Mouse (Mus musculus) 416B (cell line): Measurements from ENCODE around the gene Rsrc1.

Experiments used
- DNase-seq: peaks from one replicate; pipeline ENCODE4 v3.0.0; 2011; ENCODE audit warnings: low read depth

The Rsrc1 gene

DNA sequence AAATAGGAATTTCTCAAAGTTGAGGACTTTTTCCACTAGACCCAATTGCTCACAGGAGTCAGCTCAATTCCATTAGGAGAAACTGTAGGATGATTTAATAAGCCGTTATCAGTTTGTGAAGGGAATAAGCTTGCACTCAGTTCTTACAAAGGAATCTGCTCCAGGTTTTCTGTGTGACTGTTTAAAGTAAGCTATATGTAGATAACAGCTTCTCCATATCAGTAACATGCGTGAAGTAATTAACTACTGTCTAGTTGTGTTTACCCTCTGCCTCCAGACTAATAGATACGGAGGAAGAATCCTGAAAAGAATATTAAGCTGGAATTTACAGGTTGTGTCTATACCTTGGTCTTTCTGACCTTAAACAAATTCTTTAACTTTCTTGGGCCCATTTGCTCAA, 299.1 kb downstream of the Rsrc1 start:
- DNase-seq: no peak

DNA sequence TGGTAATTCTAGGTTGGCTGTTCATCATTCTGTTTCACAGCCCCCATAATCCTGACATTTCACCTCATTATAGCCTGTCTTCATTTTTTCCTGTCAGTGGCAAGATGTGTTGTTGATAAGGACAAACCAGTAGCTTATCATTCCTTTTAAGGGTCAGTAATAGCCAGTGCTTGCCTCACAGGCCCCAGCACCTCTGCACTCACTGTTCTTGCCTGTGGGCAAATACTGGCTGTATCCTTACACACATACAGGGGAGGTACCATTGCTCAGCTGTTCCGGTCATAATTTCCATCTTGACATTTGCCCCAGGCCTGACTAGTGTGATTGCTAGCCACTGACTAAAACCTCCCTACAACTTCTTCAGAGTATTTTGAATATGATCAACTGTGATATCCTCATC, 302.8 kb downstream of the Rsrc1 start:
- DNase-seq: peak; percentile 37

DNA sequence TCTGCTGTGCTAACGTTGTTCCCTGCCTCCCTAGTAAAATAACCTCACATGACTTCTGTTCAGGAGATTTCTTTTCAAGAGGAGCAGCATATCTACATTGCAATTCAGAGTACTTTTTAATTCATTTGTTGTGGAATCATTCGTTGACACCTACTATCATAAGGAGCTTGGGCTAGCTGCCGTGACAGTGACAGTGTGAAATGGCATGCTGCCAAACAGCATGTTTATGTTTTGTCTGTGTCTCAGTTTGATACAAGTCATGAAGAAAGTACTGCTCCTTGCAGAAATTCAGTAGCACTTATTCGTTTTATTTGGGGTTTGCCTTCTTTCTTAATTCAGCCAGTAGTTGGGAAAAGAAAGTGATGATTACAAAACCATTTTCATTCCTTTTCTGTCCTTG, 303.7 kb downstream of the Rsrc1 start:
- peak; percentile 5 for DNase-seq

GRCm38 (mm10) chr3:67288664-67289063, 307.5 kb downstream of the Rsrc1 start:
- no peak for DNase-seq

DNA sequence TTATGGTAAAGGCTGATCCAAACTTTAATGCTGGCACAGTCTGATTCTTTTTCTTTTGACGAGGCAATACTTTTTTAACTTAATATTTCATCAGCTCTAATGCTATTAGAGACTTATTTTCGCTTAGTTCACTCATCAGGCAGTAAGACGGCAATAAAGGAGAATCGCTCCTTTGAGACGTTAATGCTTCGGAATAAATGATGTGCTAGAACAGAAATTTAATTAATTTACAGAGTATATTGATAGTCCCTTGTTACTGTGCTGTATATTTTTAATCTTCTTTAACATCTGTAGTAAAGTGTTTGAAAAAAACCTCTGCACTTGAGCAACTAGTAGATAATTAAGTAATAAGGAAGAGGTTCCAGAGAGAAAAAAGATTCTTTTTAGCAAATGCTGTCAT, 308.3 kb downstream of the Rsrc1 start:
- no peak for DNase-seq

- no peak for DNase-seq
Measured at GRCm38 (mm10) chr3:67308725-67309124, 327.5 kb downstream of the Rsrc1 start.

GRCm38 (mm10) chr3:67309644-67310311, 328.6 kb downstream of the Rsrc1 start:
- DNase-seq: no peak

- DNase-seq: no peak
Measured at GRCm38 (mm10) chr3:67311436-67311835, 330.2 kb downstream of the Rsrc1 start.

GRCm38 (mm10) chr3:67322422-67322821, 341.2 kb downstream of the Rsrc1 start:
- no peak for DNase-seq

- no peak for DNase-seq
Measured at GRCm38 (mm10) chr3:67339558-67339957, 358.4 kb downstream of the Rsrc1 start.

DNA sequence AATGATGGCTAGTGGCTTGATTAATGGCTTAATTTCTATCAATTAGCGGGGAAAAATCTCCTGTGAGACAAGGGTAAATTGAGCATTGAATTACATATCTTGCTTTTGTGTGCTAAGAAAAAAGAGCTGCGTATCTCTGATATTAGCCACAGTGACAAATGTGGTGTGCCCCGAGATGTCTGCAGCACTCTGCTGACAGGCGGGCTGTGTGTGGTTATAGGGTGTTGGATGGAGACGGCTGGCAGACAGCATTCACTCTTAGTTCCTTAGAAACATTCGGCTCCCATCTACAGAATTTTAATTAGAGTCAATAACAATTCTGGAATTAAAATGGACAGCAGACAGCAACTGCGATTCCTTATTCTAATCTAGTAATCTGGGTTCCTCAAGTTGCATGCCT, 359.7 kb downstream of the Rsrc1 start:
- DNase-seq: no peak

DNA sequence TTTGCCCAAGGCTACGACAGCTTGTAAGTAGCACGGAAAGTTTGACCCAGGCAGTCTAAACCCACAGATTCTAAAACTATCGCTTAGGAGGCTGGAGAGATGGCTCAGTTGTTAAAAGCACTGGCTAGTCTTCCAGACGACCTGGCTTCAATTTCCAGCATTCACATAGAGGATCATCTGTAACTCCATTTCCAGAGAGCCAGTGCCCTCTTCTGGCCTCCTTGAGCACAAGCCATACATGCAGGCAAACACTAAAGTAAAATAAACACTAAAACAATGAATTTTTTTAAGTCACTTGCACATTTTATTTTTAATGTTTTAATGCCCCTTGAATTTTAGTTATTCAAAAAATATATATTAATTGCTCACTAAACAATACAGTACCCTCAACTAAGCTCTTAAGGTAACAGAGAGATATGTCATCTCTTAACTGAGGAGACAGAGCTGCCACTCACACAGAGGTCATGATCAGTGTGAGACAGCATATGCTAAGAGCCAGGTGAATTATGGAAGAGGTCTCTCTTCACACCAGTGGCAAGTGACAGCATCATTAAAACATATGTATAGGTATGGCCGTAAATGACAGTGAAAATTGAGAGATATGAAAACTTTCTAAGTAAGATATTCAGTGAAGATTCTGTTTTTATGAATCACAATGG, 361.9 kb downstream of the Rsrc1 start:
- DNase-seq: peak; percentile 60

GRCm38 (mm10) chr3:67344599-67344998, 363.4 kb downstream of the Rsrc1 start:
- DNase-seq: peak; percentile 68

GRCm38 (mm10) chr3:67346674-67347073, 365.5 kb downstream of the Rsrc1 start:
- DNase-seq: no peak

DNA sequence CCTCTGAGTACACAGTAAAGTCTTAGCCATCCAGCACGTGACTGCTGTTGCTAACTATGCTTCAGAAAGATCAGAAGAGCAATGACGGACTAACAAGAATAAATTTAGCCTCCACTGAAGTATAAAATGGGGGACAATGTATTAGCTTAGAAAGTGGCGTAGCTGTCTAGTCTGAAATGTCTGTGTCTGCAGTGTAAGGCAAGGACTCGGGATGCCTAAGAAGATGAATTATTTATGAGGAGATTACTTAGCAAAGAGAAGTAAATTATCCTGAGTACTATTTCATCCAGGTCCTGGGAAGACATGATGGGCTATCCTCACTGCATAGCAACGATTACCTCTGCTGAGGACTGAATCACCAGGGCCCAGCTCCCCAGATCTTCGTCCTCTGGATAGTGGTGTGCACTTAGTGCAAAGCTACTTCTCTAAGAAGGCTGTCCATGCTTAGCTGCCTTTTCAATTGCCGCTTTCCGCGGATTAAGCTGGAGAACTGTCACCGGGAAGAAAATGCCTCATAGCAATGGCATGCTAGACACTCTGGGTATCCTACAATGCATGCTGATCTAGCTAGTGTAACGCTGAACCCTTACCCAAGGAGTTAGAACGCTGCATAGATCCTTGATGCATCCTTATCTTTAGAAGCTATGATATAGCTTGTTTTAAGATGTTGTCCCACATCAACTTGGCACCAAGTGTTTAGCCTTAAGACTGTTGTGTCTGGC, 370.4 kb downstream of the Rsrc1 start:
- no peak for DNase-seq

DNA sequence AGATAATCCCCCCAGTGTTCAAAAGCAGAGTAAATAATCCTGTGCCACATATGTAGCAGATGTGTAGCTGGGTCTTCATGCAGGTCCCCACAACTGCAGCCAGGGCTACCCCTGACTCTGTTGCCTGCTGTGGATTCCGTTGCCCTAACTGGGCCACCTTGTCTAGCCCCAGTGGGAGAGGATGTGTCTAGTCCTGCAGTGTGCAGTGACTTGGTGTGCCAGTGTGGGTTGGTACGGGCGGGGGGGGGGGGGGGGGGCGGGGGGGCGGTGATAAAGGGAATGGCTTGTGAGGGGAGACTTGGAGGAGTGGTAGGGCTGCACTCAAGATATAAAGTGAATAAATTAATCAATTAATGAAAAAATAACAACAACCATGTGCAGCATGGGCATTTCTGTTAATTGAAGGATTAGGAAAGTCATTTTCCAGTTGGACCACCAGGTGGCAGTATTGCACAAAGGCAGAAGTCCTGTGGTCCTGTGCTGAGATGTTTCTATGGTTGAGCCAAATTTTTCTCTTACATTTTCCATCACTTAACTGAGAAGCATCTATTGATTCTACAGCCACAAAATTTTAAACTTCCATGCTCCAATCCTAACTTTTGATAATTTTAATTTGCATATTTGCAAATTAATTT, 371.1 kb downstream of the Rsrc1 start:
- DNase-seq: peak; percentile 72

DNA sequence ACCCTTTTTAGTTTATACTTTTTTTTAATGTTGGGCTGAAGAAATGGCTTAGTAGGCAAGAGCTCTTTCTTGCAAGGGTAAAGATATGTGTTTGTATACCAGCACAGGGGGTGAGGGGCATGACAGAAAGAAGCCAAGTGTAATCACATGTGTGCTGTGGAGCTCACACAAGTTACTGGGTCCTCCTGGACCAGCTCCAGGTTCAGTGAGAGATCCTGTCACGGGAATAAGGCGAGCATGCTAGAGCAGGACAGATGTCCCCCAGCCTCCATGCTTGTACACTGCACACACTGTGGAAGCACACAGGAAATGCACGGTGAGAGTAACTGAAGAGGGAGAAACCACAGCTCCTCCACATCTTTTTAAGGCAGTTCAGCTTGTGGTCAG, 371.6 kb downstream of the Rsrc1 start:
- DNase-seq: no peak

DNA sequence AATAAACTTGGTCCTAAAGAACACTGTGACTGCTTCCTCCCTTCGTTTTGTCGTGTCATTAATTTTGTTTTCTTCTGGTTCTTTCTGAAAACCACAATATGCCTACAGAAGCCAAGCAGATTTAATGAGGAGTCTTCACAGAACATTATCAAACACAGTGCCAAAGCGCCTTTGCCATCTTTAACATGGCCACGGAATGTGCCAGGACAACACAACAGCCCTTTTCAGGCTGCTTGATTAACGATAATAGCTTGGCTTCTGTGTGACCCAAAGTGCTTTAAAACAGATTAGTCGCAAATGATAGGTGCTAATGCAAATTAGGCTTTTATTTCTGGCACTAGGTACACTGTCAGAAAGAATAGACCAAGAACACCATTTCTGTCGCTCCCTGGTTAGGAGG, 377.2 kb downstream of the Rsrc1 start:
- no peak for DNase-seq

GRCm38 (mm10) chr3:67366087-67366892, 385.1 kb downstream of the Rsrc1 start:
- DNase-seq: no peak

GRCm38 (mm10) chr3:67367481-67367880, 386.3 kb downstream of the Rsrc1 start:
- no peak for DNase-seq

- DNase-seq: peak; percentile 19
Measured at GRCm38 (mm10) chr3:67369407-67370079, 388.4 kb downstream of the Rsrc1 start.
